Mouse (Mus musculus) neural tube, embryonic 12.5 days (tissue): Measurements from ENCODE around the gene Chka. TPM values are rescaled to one million over a fixed set of nuclear protein-coding genes. Genes with fewer than 3 reads are reported as not detected.

Experiments used
- ATAC-seq: fragments of 200-750 bp; cut with Nextera tagmentation; 2 replicates; pipeline ENCODE4 v1.8.0; 2017; ENCODE audit warnings: low read depth, mild to moderate bottlenecking, moderate TSS enrichment, moderate library complexity; ENCODE audit not compliant: low FRiP score
- H3K27ac ChIP-seq: fragments of 300-500 bp; sonication (generic); 2 replicates; pipeline ENCODE4 v1.5.1; 2016
- H3K27me3 ChIP-seq: fragments of 300-500 bp; sonication (generic); replicated peaks from 2 replicates; pipeline ENCODE4 v1.6.1; 2016; ENCODE audit warnings: mild to moderate bottlenecking
- H3K36me3 ChIP-seq: fragments of 300-500 bp; sonication (generic); 2 replicates; pipeline ENCODE4 v1.6.1; 2016; ENCODE audit warnings: mild to moderate bottlenecking
- H3K4me1 ChIP-seq: fragments of 300-500 bp; sonication (generic); 2 replicates; pipeline ENCODE4 v1.6.1; 2016
- H3K4me2 ChIP-seq: fragments of 300-500 bp; sonication (generic); replicated peaks from 2 replicates; pipeline ENCODE4 v1.6.1; 2016; ENCODE audit warnings: mild to moderate bottlenecking
- H3K4me3 ChIP-seq: fragments of 300-500 bp; sonication (generic); 2 replicates; pipeline ENCODE4 v1.5.1; 2016
- H3K9ac ChIP-seq: fragments of 300-500 bp; sonication (generic); 2 replicates; pipeline ENCODE4 v1.6.1; 2016; ENCODE audit warnings: mild to moderate bottlenecking
- H3K9me3 ChIP-seq: fragments of 300-500 bp; sonication (generic); 2 replicates; pipeline ENCODE4 v1.6.1; 2016; ENCODE audit warnings: mild to moderate bottlenecking
- WGBS: fragments of 180-500 bp; shearing (Covaris S2); methylation state at CpG from one replicate; pipeline ENCODE4 v1.1.7; 2016; 5-methylcytosine and 5-hydroxymethylcytosine counted together
- polyA plus RNA-seq: library from polyadenylated mRNA; unstranded; fragments of >200 nt; fragmentation: Nextera tagmentation; extraction: Ambion mirVana; gene quantifications from 2 replicates; pipeline ENCODE4 v1.2.1, GENCODE M21; 2016

Gene Chka
- polyA plus RNA-seq, 1 experiment from 2014 or later: 62.7 TPM

GRCm38 (mm10) chr19:3896208-3896607 is 44.6 kb downstream of the Chka start:
- no peak for ATAC-seq
- WGBS: 92% methylated on average over 10 of the region's 10 CpGs
- no peak overlapping the region for H3K4me3 ChIP-seq

GRCm38 (mm10) chr19:3897557-3897956 is 46.0 kb downstream of the Chka start:
- H3K4me1 ChIP-seq: peaks cover 20% of the 10 kb centered on the region
- H3K27me3 ChIP-seq: no peaks in the 10 kb centered on the region
- H3K27ac ChIP-seq: no peak overlapping the region
- no peak overlapping the region for H3K9ac ChIP-seq
- 93% methylated on average over 5 of the region's 5 CpGs for WGBS
- no peaks in the 10 kb centered on the region for H3K9me3 ChIP-seq
- no peak overlapping the region for H3K4me2 ChIP-seq
- peaks cover 42% of the 10 kb centered on the region for H3K36me3 ChIP-seq
- no peak overlapping the region for H3K4me3 ChIP-seq
- ATAC-seq: no peak

More at GRCm38 (mm10) chr19:3896208-3896607, 44.6 kb downstream of the Chka start:
- H3K9me3 ChIP-seq: no peaks in the 10 kb centered on the region
- no peak overlapping the region for H3K9ac ChIP-seq
- H3K36me3 ChIP-seq: peaks cover 50% of the 10 kb centered on the region
- no peak overlapping the region for H3K4me2 ChIP-seq
- H3K27me3 ChIP-seq: no peaks in the 10 kb centered on the region
- no peak overlapping the region for H3K27ac ChIP-seq
- peaks cover 20% of the 10 kb centered on the region for H3K4me1 ChIP-seq

DNA sequence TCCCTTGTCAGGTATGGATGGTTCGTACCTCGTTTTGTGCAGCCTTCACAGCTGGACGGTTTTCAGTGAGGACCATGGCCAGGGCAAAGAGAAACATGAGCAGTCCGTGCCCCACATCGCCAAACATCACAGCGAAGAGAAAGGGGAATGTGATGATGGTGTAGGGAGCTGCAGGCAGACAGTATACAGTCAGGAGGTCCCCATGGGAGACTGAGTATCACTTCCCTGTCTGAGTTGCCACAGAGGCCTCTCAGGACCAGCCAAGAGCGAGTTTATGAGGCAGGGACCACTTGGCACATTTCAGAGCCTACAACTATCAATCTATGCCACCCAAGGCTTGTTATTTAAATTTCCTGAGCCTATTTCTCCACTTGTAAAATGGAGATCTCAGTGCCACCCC is 47.4 kb downstream of the Chka start:
- WGBS: 79% methylated on average over 7 of the region's 7 CpGs

DNA sequence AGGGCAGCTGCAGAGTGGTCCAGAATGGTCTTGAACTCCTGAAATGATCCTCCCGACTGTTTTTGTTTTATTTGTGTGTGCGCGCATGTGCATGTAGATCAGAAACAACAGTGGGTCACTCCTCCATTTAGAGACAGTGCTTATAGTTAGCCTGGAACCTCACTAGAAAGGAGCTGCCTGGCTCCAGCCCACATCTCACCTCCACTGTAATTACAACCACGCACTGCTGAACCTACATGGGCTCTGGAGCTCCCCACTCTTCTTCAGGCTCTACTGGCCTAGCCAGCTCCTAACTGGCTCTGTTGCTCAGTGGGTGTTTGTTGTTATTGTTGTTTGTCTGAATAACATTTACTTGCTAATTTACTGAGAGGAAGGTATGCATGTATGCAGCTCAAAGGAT is 48.0 kb downstream of the Chka start:
- 97% methylated on average over 4 of the region's 4 CpGs for WGBS
- no peak for ATAC-seq
- peaks cover 26% of the 10 kb centered on the region for H3K36me3 ChIP-seq

More for the DNA sequence above, 47.4 kb downstream of the Chka start:
- Histone ChIP-seq H3K9me3 (no peaks in the 10 kb centered on the region), H3K9ac (no peak overlapping the region), H3K4me3 (no peak overlapping the region), H3K27ac (no peak overlapping the region), H3K4me1 (peaks cover 20% of the 10 kb centered on the region), H3K36me3 (peaks cover 32% of the 10 kb centered on the region), H3K27me3 (no peaks in the 10 kb centered on the region), H3K4me2 (no peak overlapping the region)
- ATAC-seq: no peak

GRCm38 (mm10) chr19:3902966-3903365 is 51.4 kb downstream of the Chka start:
- H3K4me3 ChIP-seq: no peak overlapping the region
- ATAC-seq: no peak
- H3K36me3 ChIP-seq: peaks cover 12% of the 10 kb centered on the region
- H3K4me2 ChIP-seq: no peak overlapping the region
- H3K4me1 ChIP-seq: peaks cover 13% of the 10 kb centered on the region
- no peaks in the 10 kb centered on the region for H3K9me3 ChIP-seq
- 78% methylated on average over 12 of the region's 12 CpGs for WGBS
- H3K27ac ChIP-seq: no peak overlapping the region
- H3K9ac ChIP-seq: no peak overlapping the region
- H3K27me3 ChIP-seq: no peaks in the 10 kb centered on the region

More for the DNA sequence above, 48.0 kb downstream of the Chka start:
- no peaks in the 10 kb centered on the region for H3K27me3 ChIP-seq
- no peak overlapping the region for H3K27ac ChIP-seq
- no peaks in the 10 kb centered on the region for H3K9me3 ChIP-seq
- peaks cover 17% of the 10 kb centered on the region for H3K4me1 ChIP-seq
- H3K4me2 ChIP-seq: no peak overlapping the region
- H3K9ac ChIP-seq: no peak overlapping the region
- H3K4me3 ChIP-seq: no peak overlapping the region

DNA sequence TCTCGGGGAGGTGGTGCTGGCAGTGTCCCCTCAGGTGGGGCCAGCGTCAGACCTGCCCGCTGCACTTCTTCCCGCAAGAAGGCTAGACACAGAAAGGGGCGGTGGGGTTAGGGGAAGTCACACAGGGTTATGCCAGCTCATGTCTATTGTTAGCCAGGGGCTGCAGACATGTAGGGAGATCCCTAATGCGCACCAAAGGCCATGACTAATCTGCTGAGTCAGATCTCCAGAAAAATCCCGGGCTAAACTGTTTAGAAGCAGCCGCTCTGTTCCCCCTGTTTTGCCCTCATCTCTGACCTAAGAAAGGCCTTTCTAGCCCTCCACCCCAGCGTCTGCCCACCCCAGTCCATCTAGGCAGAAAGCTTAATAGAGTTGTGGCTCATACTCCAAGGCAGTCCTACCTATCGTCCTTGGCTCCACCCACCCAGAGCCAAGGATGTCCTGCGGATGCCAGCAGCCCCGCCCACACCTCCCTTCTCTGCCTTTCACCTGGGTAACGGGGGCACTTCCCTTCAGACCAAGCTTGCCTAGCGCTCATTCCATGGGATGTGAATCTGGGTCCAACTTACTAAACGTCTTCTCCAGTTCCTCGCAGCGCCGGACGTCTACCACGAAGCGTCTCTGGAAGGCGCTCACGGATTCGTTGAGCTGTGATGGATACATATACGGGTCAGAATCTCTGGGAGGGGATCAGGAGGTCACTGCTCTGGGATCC is 52.2 kb downstream of the Chka start:
- no peak overlapping the region for H3K4me3 ChIP-seq
- H3K4me1 ChIP-seq: peaks cover 13% of the 10 kb centered on the region
- WGBS: 67% methylated on average over 25 of the region's 25 CpGs
- peaks cover 20% of the 10 kb centered on the region for H3K36me3 ChIP-seq
- 0 out of 2 replicates have a peak overlapping the region, but pooled peaks have one; percentile 13 for H3K9ac ChIP-seq
- no peaks in the 10 kb centered on the region for H3K9me3 ChIP-seq
- no peak overlapping the region for H3K27ac ChIP-seq
- no peak overlapping the region for H3K4me2 ChIP-seq
- no peak for ATAC-seq
- no peaks in the 10 kb centered on the region for H3K27me3 ChIP-seq

- Histone ChIP-seq H3K4me2 (no peak overlapping the region), H3K27me3 (no peaks in the 10 kb centered on the region)
- ATAC-seq: no peak
Measured at GRCm38 (mm10) chr19:3904363-3904675, 52.7 kb downstream of the Chka start.

GRCm38 (mm10) chr19:3905261-3905969 is 53.8 kb downstream of the Chka start:
- H3K4me3 ChIP-seq: no peak overlapping the region
- no peaks in the 10 kb centered on the region for H3K27me3 ChIP-seq
- no peak for ATAC-seq
- H3K36me3 ChIP-seq: peaks cover 36% of the 10 kb centered on the region
- 55% methylated on average over 6 of the region's 6 CpGs for WGBS
- H3K4me2 ChIP-seq: peak overlapping the region; percentile 77
- H3K27ac ChIP-seq: no peak overlapping the region
- no peak overlapping the region for H3K9ac ChIP-seq
- H3K4me1 ChIP-seq: peaks cover 13% of the 10 kb centered on the region
- H3K9me3 ChIP-seq: no peaks in the 10 kb centered on the region

More at GRCm38 (mm10) chr19:3904363-3904675, 52.7 kb downstream of the Chka start:
- no peak overlapping the region for H3K9ac ChIP-seq
- H3K4me1 ChIP-seq: peaks cover 13% of the 10 kb centered on the region
- 67% methylated on average over 10 of the region's 10 CpGs for WGBS
- peaks cover 25% of the 10 kb centered on the region for H3K36me3 ChIP-seq
- H3K4me3 ChIP-seq: no peak overlapping the region
- no peak overlapping the region for H3K27ac ChIP-seq
- no peaks in the 10 kb centered on the region for H3K9me3 ChIP-seq

DNA sequence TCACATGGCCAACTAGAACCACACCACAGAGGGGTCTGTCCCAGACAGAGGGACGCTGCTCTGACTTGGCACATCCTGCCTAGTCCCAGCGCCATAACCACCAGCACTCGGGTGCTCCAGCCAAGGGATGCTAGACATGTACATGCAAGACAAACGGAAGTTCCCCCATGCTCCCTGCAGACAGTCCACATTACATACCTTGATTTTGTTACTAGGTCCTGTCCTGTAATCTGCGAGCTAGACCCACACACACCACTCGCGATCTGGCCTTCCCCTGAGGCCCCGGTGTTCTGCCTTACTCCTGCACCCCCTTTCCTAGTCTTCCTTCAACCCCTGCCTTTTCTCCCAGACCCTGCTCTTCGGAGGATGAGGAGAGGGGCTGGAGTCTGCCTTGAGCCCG is 54.8 kb downstream of the Chka start:
- Histone ChIP-seq H3K9ac (peak overlapping the region; percentile 60), H3K4me1 (peaks cover 19% of the 10 kb centered on the region), H3K4me2 (peak overlapping the region; percentile 77), H3K27ac (no peak overlapping the region), H3K4me3 (peak overlapping the region; percentile 42), H3K27me3 (no peaks in the 10 kb centered on the region), H3K9me3 (no peaks in the 10 kb centered on the region), H3K36me3 (peaks cover 42% of the 10 kb centered on the region)
- ATAC-seq: 0 out of 2 replicates have a peak, but pooled peaks have one; percentile 5
- 48% methylated on average over 10 of the region's 10 CpGs for WGBS

DNA sequence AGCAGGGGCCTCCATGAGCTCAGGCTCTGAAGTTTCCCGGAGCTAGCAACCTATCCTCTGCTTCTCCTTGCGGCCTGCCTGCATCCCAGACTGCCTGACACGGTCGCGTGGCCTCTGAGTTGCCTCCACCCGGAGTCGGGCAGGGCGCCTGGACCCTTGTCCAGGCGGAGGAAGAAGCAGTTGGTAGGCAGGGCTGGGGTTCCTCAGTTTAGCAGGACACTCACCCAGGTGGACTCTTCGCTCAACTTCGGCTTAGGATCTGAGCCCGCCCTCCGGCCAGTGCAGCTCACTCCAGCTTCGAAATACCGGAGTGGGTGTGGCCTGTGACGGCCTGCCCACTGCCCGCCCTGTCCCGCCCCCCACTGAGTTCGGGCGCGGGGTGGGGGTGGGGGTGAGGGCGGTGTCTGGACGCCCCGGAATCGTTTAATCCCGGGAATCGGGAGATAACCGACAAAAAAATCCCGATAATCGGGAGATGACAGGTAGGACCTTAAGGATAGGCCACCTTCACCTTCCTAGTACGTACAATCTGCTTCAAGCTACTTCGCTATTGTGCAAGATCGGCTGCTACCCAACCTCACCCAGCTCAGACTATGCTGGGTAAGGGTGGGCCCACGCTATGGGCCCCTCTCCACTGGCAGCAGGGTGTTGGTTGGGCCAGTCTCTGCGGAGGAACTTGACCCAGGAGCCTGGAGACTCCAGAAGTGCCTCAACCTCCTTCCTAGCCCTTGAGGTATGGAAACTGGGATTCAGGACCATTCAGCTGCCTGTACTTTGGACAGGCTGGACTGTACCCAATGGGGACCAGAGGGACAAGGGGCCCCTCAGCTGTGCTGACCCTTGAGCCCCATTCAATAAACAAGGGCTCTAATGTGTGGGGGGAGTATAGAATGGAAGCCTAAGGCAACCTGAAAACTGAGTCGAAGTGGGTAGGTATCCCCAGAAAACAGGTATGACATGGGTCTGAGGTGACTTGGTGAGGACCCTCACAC is 55.5 kb downstream of the Chka start, which contains the start of gene Tcirg1:
Gene Tcirg1 (minus strand): TSS at position 339 of the 992 bp plus-strand sequence.
- WGBS: 5% methylated on average over 36 of the region's 36 CpGs
- H3K36me3 ChIP-seq: peaks cover 42% of the 10 kb centered on the region
- peak within 1 kb of the TSS; percentile 60 for H3K9ac ChIP-seq
- H3K27me3 ChIP-seq: no peaks in the 10 kb centered on the region
- peak within 1 kb of the TSS; percentile 42 for H3K4me3 ChIP-seq
- peak within 1 kb of the TSS; percentile 77 for H3K4me2 ChIP-seq
- H3K4me1 ChIP-seq: peaks cover 26% of the 10 kb centered on the region
- H3K9me3 ChIP-seq: no peaks in the 10 kb centered on the region
- no peak within 1 kb of the TSS for H3K27ac ChIP-seq
- ATAC-seq: 0 out of 2 replicates have a peak, but pooled peaks have one; percentile 48

DNA sequence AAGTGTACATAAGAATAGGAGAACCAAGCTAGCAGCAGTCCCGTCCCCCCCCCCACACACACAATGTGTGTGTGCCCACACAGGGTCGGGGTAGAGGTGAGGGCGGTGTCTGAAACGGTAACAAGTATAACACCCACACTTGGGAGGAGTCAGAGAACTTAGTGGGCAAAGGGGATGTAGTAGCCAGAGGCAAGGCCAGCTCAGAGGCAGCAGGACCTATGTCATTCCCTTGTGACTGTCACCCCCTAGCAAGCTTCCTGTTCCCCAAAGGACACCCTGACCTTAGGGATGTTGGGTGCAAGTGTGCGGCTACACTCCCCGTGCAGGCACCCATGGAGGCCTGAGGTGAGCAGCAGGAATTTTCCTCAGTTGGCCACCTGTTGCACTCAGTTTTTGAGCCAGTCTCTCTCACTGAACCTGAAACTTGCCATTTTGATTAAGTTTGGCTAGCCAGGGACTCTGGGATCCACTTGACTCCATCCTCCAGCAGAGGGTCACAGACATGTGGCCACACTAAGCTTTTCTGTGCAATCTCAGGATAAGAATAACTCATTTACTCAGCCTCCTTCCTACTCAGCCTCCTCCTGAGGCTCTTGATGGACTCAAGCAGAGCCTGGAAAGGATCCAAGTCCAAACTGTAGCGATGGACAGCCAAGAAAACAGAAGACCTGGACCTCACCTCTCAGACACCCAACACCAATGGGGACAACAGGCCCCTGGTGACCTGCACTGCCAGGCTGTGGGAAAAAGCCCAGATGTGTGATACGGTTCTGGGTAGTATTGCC is 56.5 kb downstream of the Chka start:
- H3K9ac ChIP-seq: no peak overlapping the region
- no peak overlapping the region for H3K27ac ChIP-seq
- H3K4me1 ChIP-seq: peaks cover 28% of the 10 kb centered on the region
- H3K4me3 ChIP-seq: no peak overlapping the region
- H3K4me2 ChIP-seq: peak overlapping the region; percentile 77; the same call in 1 of the 2 replicates
- peaks cover 33% of the 10 kb centered on the region for H3K36me3 ChIP-seq
- no peaks in the 10 kb centered on the region for H3K9me3 ChIP-seq
- no peaks in the 10 kb centered on the region for H3K27me3 ChIP-seq
- ATAC-seq: no peak
- 80% methylated on average over 8 of the region's 8 CpGs for WGBS
